Mouse (Mus musculus): ENCODE data around the gene Cenpa. TPM values are rescaled to one million over a fixed set of nuclear protein-coding genes. Genes with fewer than 3 reads are reported as not detected.
"Not testable (repeated sequence)": the region's sequence is repeated elsewhere in the genome, so short reads cannot be mapped to it uniquely, and the experiment has no call there.

Gene Cenpa
- polyA plus RNA-seq, 1 experiment from 2014 or later, result 292 TPM

- not testable (repeated sequence) for H3K27ac ChIP-seq (ENCODE audit: low read depth); DNase-seq (ENCODE audit: low spot score)
Measured at GRCm38 (mm10) chr5:30678069-30678468, 11.5 kb downstream of the Cenpa start.

GRCm38 (mm10) chr5:30678722-30679296 lies 12.2 kb downstream of the Cenpa start:
- 92% methylated on average over 4 of the region's 4 CpGs for WGBS
- Histone ChIP-seq H3K27me3 (replicated peaks; ENCODE audit: control insufficient read depth, insufficient read depth, low read length) (no peaks in the 10 kb centered on the region), H3K9ac (ENCODE audit: low read length) (no peak overlapping the region), H3K36me3 (ENCODE audit: control insufficient read depth, insufficient read depth, low read length) (peaks cover 28% of the 10 kb centered on the region), H3K4me1 (replicated peaks; ENCODE audit: control insufficient read depth, insufficient read depth, low read length) (no peaks in the 10 kb centered on the region), H3K4me3 (ENCODE audit: low read depth, low read length) (no peak overlapping the region), H3K27ac (ENCODE audit: low read depth) (no peak overlapping the region), H3K4me2 (ENCODE audit: low read length) (no peak overlapping the region), H3K9me3 (ENCODE audit: control insufficient read depth, low read length) (no peaks in the 10 kb centered on the region)
- no peak for DNase-seq (ENCODE audit: low spot score)
- no peak for ATAC-seq (replicated peaks; ENCODE audit: low FRiP score, low TSS enrichment, low read depth)

More at GRCm38 (mm10) chr5:30678069-30678468, 11.5 kb downstream of the Cenpa start:
- not testable (repeated sequence) for ATAC-seq (replicated peaks; ENCODE audit: low FRiP score, low TSS enrichment, low read depth); H3K4me1 ChIP-seq (replicated peaks; ENCODE audit: control insufficient read depth, insufficient read depth, low read length); H3K9me3 ChIP-seq (ENCODE audit: control insufficient read depth, low read length); H3K4me2 ChIP-seq (ENCODE audit: low read length); H3K9ac ChIP-seq (ENCODE audit: low read length); H3K4me3 ChIP-seq (ENCODE audit: low read depth, low read length); H3K27me3 ChIP-seq (replicated peaks; ENCODE audit: control insufficient read depth, insufficient read depth, low read length)
- H3K36me3 ChIP-seq (ENCODE audit: control insufficient read depth, insufficient read depth, low read length), result peaks cover 35% of the 10 kb centered on the region
- 95% methylated on average over 3 of the region's 3 CpGs for WGBS

- peaks cover 21% of the 10 kb centered on the region for H3K36me3 ChIP-seq (ENCODE audit: control insufficient read depth, insufficient read depth, low read length)
- no peak for DNase-seq (ENCODE audit: low spot score)
- no peaks in the 10 kb centered on the region for H3K9me3 ChIP-seq (ENCODE audit: control insufficient read depth, low read length)
- no peak overlapping the region for H3K27ac ChIP-seq (ENCODE audit: low read depth)
- no peaks in the 10 kb centered on the region for H3K27me3 ChIP-seq (replicated peaks; ENCODE audit: control insufficient read depth, insufficient read depth, low read length)
- H3K4me1 ChIP-seq (replicated peaks; ENCODE audit: control insufficient read depth, insufficient read depth, low read length), result no peaks in the 10 kb centered on the region
- H3K4me2 ChIP-seq (ENCODE audit: low read length), result no peak overlapping the region
- ATAC-seq (replicated peaks; ENCODE audit: low FRiP score, low TSS enrichment, low read depth), result no peak
- H3K9ac ChIP-seq (ENCODE audit: low read length), result no peak overlapping the region
- no peak overlapping the region for H3K4me3 ChIP-seq (ENCODE audit: low read depth, low read length)
- WGBS, result 86% methylated on average over 5 of the region's 5 CpGs
Measured at GRCm38 (mm10) chr5:30679593-30679992, 13.0 kb downstream of the Cenpa start.

- no peak overlapping the region for H3K27ac ChIP-seq (ENCODE audit: low read depth)
- ATAC-seq (replicated peaks; ENCODE audit: low FRiP score, low TSS enrichment, low read depth) (no peak), DNase-seq (ENCODE audit: low spot score) (no peak)
- no peaks in the 10 kb centered on the region for H3K27me3 ChIP-seq (replicated peaks; ENCODE audit: control insufficient read depth, insufficient read depth, low read length)
- H3K9ac ChIP-seq (ENCODE audit: low read length), result no peak overlapping the region
- no peaks in the 10 kb centered on the region for H3K36me3 ChIP-seq (ENCODE audit: control insufficient read depth, insufficient read depth, low read length)
- no peaks in the 10 kb centered on the region for H3K4me1 ChIP-seq (replicated peaks; ENCODE audit: control insufficient read depth, insufficient read depth, low read length)
- no peaks in the 10 kb centered on the region for H3K9me3 ChIP-seq (ENCODE audit: control insufficient read depth, low read length)
- no peak overlapping the region for H3K4me2 ChIP-seq (ENCODE audit: low read length)
- WGBS, result 82% methylated on average over 5 of the region's 5 CpGs
- H3K4me3 ChIP-seq (ENCODE audit: low read depth, low read length), result no peak overlapping the region
Measured at GRCm38 (mm10) chr5:30681970-30682369, 15.4 kb downstream of the Cenpa start.

- no peaks in the 10 kb centered on the region for H3K9me3 ChIP-seq (ENCODE audit: control insufficient read depth, low read length)
- no peak overlapping the region for H3K4me3 ChIP-seq (ENCODE audit: low read depth, low read length)
- H3K36me3 ChIP-seq (ENCODE audit: control insufficient read depth, insufficient read depth, low read length), result no peaks in the 10 kb centered on the region
- no peaks in the 10 kb centered on the region for H3K4me1 ChIP-seq (replicated peaks; ENCODE audit: control insufficient read depth, insufficient read depth, low read length)
- ATAC-seq (replicated peaks; ENCODE audit: low FRiP score, low TSS enrichment, low read depth), result no peak
- H3K27ac ChIP-seq (ENCODE audit: low read depth), result no peak overlapping the region
- H3K27me3 ChIP-seq (replicated peaks; ENCODE audit: control insufficient read depth, insufficient read depth, low read length), result no peaks in the 10 kb centered on the region
- H3K9ac ChIP-seq (ENCODE audit: low read length), result no peak overlapping the region
- H3K4me2 ChIP-seq (ENCODE audit: low read length), result no peak overlapping the region
- no peak for DNase-seq (ENCODE audit: low spot score)
Measured at GRCm38 (mm10) chr5:30682967-30683600, 16.5 kb downstream of the Cenpa start.

- DNase-seq (ENCODE audit: low spot score), result no peak
- Histone ChIP-seq H3K27ac (ENCODE audit: low read depth) (no peak overlapping the region), H3K4me3 (ENCODE audit: low read depth, low read length) (no peak overlapping the region), H3K9me3 (ENCODE audit: control insufficient read depth, low read length) (no peaks in the 10 kb centered on the region), H3K9ac (ENCODE audit: low read length) (no peak overlapping the region), H3K4me2 (ENCODE audit: low read length) (no peak overlapping the region), H3K36me3 (ENCODE audit: control insufficient read depth, insufficient read depth, low read length) (no peaks in the 10 kb centered on the region), H3K27me3 (replicated peaks; ENCODE audit: control insufficient read depth, insufficient read depth, low read length) (no peaks in the 10 kb centered on the region), H3K4me1 (replicated peaks; ENCODE audit: control insufficient read depth, insufficient read depth, low read length) (no peaks in the 10 kb centered on the region)
- WGBS, result 71% methylated on average over 3 of the region's 3 CpGs
- ATAC-seq (replicated peaks; ENCODE audit: low FRiP score, low TSS enrichment, low read depth), result no peak
Measured at GRCm38 (mm10) chr5:30683993-30684392, 17.4 kb downstream of the Cenpa start.

GRCm38 (mm10) chr5:30686781-30687180 lies 20.2 kb downstream of the Cenpa start:
- ATAC-seq (replicated peaks; ENCODE audit: low FRiP score, low TSS enrichment, low read depth), result no peak
- H3K4me2 ChIP-seq (ENCODE audit: low read length), result no peak overlapping the region
- no peaks in the 10 kb centered on the region for H3K36me3 ChIP-seq (ENCODE audit: control insufficient read depth, insufficient read depth, low read length)
- no peaks in the 10 kb centered on the region for H3K9me3 ChIP-seq (ENCODE audit: control insufficient read depth, low read length)
- DNase-seq (ENCODE audit: low spot score), result no peak
- H3K9ac ChIP-seq (ENCODE audit: low read length), result no peak overlapping the region
- H3K4me1 ChIP-seq (replicated peaks; ENCODE audit: control insufficient read depth, insufficient read depth, low read length), result no peaks in the 10 kb centered on the region
- no peak overlapping the region for H3K4me3 ChIP-seq (ENCODE audit: low read depth, low read length)
- no peaks in the 10 kb centered on the region for H3K27me3 ChIP-seq (replicated peaks; ENCODE audit: control insufficient read depth, insufficient read depth, low read length)
- H3K27ac ChIP-seq (ENCODE audit: low read depth), result no peak overlapping the region
- 62% methylated on average over 3 of the region's 3 CpGs for WGBS

- ATAC-seq (replicated peaks; ENCODE audit: low FRiP score, low TSS enrichment, low read depth) (no peak), DNase-seq (ENCODE audit: low spot score) (no peak)
- H3K4me1 ChIP-seq (replicated peaks; ENCODE audit: control insufficient read depth, insufficient read depth, low read length), result no peaks in the 10 kb centered on the region
- H3K9me3 ChIP-seq (ENCODE audit: control insufficient read depth, low read length), result no peaks in the 10 kb centered on the region
- H3K4me2 ChIP-seq (ENCODE audit: low read length), result no peak overlapping the region
- H3K36me3 ChIP-seq (ENCODE audit: control insufficient read depth, insufficient read depth, low read length), result no peaks in the 10 kb centered on the region
- no peak overlapping the region for H3K9ac ChIP-seq (ENCODE audit: low read length)
- H3K27me3 ChIP-seq (replicated peaks; ENCODE audit: control insufficient read depth, insufficient read depth, low read length), result no peaks in the 10 kb centered on the region
- no peak overlapping the region for H3K27ac ChIP-seq (ENCODE audit: low read depth)
- 82% methylated on average over 8 of the region's 8 CpGs for WGBS
- H3K4me3 ChIP-seq (ENCODE audit: low read depth, low read length), result no peak overlapping the region
Measured at GRCm38 (mm10) chr5:30700361-30701000, 33.9 kb downstream of the Cenpa start.

GRCm38 (mm10) chr5:30701373-30701772 lies 34.8 kb downstream of the Cenpa start:
- H3K36me3 ChIP-seq (ENCODE audit: control insufficient read depth, insufficient read depth, low read length); H3K9ac ChIP-seq (ENCODE audit: low read length); DNase-seq (ENCODE audit: low spot score); H3K27me3 ChIP-seq (replicated peaks; ENCODE audit: control insufficient read depth, insufficient read depth, low read length); H3K9me3 ChIP-seq (ENCODE audit: control insufficient read depth, low read length); ATAC-seq (replicated peaks; ENCODE audit: low FRiP score, low TSS enrichment, low read depth); H3K4me2 ChIP-seq (ENCODE audit: low read length); H3K4me1 ChIP-seq (replicated peaks; ENCODE audit: control insufficient read depth, insufficient read depth, low read length); H3K27ac ChIP-seq (ENCODE audit: low read depth); H3K4me3 ChIP-seq (ENCODE audit: low read depth, low read length): not testable (repeated sequence)
- WGBS, result 40% methylated on average over 4 of the region's 4 CpGs
